Mouse (Mus musculus) heart, adult 2 months (tissue): Measurements from ENCODE around the gene Gm9733.

Experiments used
- CTCF ChIP-seq: fragments of 200-600 bp; IDR thresholded peaks from 2 replicates; pipeline ENCODE4 v1.8.1; 2022; ENCODE audit warnings: antibody characterized with exemption, mild to moderate bottlenecking, moderate library complexity
- EP300 ChIP-seq: fragments of 200-500 bp; IDR thresholded peaks from 2 replicates; pipeline ENCODE4 v1.6.1; 2011; ENCODE audit warnings: low read depth, low read length, control low read depth; ENCODE audit not compliant: insufficient read depth
- POLR2A ChIP-seq: fragments of 200-500 bp; IDR thresholded peaks from 2 replicates; pipeline ENCODE4 v1.6.1; 2011; ENCODE audit warnings: mild to moderate bottlenecking, low read depth, low read length, control low read depth; ENCODE audit not compliant: insufficient read depth

GRCm38 (mm10) chr3:15255726-15256125 lies 76.4 kb downstream of the Gm9733 start:
- TF ChIP-seq EP300 (no peak), POLR2A (no peak), CTCF (no peak)
